Mouse (Mus musculus): ENCODE measurements around the gene Atp5mpl.
"Not testable (repeated sequence)": the region's sequence is repeated elsewhere in the genome, so short reads cannot be mapped to it uniquely, and the experiment has no call there.

The Atp5mpl gene

GRCm38 (mm10) chr12:111946716-111947115, 20.1 kb downstream of the Atp5mpl start:
- peak; percentile 89 for DNase-seq

GRCm38 (mm10) chr12:111945765-111946655, 20.8 kb downstream of the Atp5mpl start:
- not testable (repeated sequence) for DNase-seq

GRCm38 (mm10) chr12:111945115-111945514, 21.7 kb downstream of the Atp5mpl start:
- peak; percentile 52 for DNase-seq

GRCm38 (mm10) chr12:111944065-111944987, 22.5 kb downstream of the Atp5mpl start:
- DNase-seq: not testable (repeated sequence)

GRCm38 (mm10) chr12:111943421-111944064, 23.2 kb downstream of the Atp5mpl start:
- peak; percentile 61 for DNase-seq

GRCm38 (mm10) chr12:111938623-111939177, 28.1 kb downstream of the Atp5mpl start:
- no peak for DNase-seq

GRCm38 (mm10) chr12:111936706-111937550, 29.8 kb downstream of the Atp5mpl start:
- DNase-seq: peak; percentile 97

GRCm38 (mm10) chr12:111933971-111934370, 32.8 kb downstream of the Atp5mpl start:
- DNase-seq: no peak

- peak; percentile 87 for DNase-seq
Measured at GRCm38 (mm10) chr12:111933032-111933704, 33.6 kb downstream of the Atp5mpl start.

- no peak for DNase-seq
Measured at GRCm38 (mm10) chr12:111932513-111932912, 34.3 kb downstream of the Atp5mpl start.

GRCm38 (mm10) chr12:111931411-111932025, 35.3 kb downstream of the Atp5mpl start:
- no peak for DNase-seq

GRCm38 (mm10) chr12:111928411-111928966, 38.3 kb downstream of the Atp5mpl start:
- no peak for DNase-seq

GRCm38 (mm10) chr12:111927338-111927737, 39.4 kb downstream of the Atp5mpl start:
- no peak for DNase-seq

GRCm38 (mm10) chr12:111923117-111923516, 43.7 kb downstream of the Atp5mpl start:
- no peak for DNase-seq

- no peak for DNase-seq
Measured at GRCm38 (mm10) chr12:111920046-111920445, 46.7 kb downstream of the Atp5mpl start.

- peak; percentile 58 for DNase-seq
Measured at GRCm38 (mm10) chr12:111916514-111917217, 50.1 kb downstream of the Atp5mpl start.

- DNase-seq: no peak
Measured at GRCm38 (mm10) chr12:111915781-111916180, 51.0 kb downstream of the Atp5mpl start.

- no peak for DNase-seq
Measured at GRCm38 (mm10) chr12:111914031-111914430, 52.7 kb downstream of the Atp5mpl start.

- no peak for DNase-seq
Measured at GRCm38 (mm10) chr12:111912802-111913201, 54.0 kb downstream of the Atp5mpl start.
